Mouse (Mus musculus): ENCODE data around the gene Ptpn9.
"Not testable (repeated sequence)": the region's sequence is repeated elsewhere in the genome, so short reads cannot be mapped to it uniquely, and the experiment has no call there.

Gene Ptpn9

GRCm38 (mm10) chr9:56994286-56995197 lies at the start of gene Ptpn9:
Gene Ptpn9 (plus strand): TSS chr9:56994923.
- DNase-seq = peak; percentile 78

- not testable (repeated sequence) for DNase-seq
These were observed 47.2 kb upstream of the Ptpn9 start for GRCm38 (mm10) chr9:56947481-56947880.

GRCm38 (mm10) chr9:56948699-56949098 lies 46.0 kb upstream of the Ptpn9 start:
- not testable (repeated sequence) for DNase-seq

GRCm38 (mm10) chr9:56949767-56950166 lies 45.0 kb upstream of the Ptpn9 start:
- DNase-seq = no peak

- DNase-seq = peak; percentile 97
These were observed 44.0 kb upstream of the Ptpn9 start, which contains the start of gene Snupn for GRCm38 (mm10) chr9:56950414-56951400. Gene Snupn (plus strand): TSS chr9:56950878.

DNA sequence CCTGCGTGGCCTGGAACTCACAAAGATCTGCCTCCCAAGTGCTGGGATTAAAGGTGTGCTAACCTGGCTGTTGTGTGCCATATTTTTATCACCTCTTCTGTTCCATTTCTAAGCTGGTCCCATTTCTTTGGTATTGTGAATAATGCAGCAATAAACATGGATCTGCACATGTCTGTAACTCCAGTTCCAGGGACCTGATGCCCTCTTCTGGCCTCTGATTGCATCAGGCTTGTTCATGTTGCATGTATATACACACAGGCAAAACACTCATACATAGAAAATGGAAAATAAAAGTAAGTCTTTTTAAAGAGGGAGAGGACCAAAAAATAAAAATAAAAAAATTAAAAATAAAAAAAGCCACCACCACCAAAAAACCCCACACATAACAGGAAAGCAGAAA lies 41.2 kb upstream of the Ptpn9 start:
- DNase-seq = no peak

DNA sequence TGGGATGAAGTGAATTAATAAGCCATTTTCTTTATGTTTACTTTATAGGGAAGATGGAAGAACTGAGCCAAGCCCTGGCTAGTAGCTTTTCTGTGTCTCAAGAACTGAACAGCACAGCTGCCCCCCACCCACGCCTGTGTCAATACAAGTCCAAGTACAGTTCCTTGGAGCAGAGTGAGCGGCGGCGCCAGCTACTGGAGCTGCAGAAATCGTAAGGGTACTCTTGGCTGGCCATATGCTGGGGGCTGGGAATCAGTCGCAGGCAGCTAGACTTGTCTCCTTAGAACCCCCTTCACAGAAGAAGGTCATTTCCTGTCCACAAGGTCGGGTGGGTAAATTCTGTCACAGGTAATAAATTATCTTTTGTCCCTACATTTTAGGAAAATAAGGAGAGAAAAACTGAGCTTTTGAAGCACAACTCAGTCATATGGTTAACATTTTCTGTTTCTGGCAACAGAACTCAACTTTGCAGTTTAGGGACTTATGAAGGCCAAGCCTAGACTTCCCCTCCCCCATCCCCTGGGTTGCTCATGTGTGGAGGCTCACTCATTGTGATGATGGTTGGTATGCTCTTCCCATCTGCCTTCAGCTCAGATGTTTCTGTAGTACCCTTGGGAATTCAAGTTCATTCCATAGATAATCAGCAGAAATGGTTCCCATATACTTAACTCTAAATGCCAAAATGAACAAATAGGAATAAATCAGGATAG lies 37.6 kb upstream of the Ptpn9 start:
- no peak for DNase-seq

DNA sequence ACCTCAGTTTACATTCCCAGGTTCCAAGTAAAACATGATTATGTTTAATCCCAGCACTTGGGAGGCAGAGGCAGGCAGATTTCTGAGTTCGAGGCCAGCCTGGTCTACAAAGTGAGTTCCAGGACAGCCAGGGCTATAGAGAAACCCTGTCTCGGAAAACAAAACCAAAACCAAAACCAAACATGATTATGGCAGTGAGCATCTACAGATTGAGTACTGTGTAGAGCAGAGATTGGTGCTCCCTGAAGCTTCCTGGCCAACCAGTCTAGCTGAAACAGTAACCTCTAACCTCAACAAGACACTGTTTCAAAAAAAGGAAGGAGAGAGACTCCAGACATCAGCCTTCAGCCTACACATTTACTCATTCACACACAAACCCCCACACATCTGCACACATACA lies 36.0 kb upstream of the Ptpn9 start:
- no peak for DNase-seq

DNA sequence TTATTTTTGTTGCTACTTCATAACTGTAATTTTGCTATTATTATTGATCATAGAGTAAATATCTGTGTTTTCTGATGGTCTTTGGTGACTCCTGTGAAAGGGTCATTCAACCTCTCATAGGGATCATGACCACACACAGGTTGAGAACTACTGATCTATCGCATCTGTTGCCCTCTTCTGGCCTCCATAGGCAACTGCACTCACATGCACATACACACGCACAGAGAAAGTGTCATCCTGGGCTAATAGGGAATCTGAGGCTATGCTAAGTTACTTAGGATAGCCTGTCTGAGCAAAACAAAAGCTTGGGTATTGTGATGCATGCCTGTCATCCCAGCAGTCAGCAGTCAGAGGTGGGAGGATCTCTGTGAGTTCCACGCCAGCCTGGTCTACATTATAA lies 33.1 kb upstream of the Ptpn9 start:
- DNase-seq = no peak

DNA sequence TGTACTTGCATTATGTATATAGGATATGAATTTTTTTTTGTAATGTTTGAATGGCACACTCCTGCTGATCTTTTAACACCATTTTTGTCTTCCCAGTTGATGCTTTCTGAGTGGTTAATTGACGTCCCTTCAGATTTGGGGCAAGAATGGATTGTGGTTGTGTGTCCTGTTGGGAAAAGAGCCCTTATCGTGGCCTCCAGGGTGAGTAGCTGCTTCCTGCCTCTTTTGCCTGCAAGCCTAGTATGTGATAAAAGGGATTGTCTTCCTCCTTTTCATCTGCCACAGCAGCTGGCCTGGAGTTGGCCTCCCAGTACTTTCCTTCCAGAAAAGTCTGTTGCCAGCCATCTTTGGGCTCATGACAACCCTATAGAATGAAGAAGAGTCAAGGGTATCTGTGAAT lies 24.6 kb upstream of the Ptpn9 start:
- DNase-seq = no peak

DNA sequence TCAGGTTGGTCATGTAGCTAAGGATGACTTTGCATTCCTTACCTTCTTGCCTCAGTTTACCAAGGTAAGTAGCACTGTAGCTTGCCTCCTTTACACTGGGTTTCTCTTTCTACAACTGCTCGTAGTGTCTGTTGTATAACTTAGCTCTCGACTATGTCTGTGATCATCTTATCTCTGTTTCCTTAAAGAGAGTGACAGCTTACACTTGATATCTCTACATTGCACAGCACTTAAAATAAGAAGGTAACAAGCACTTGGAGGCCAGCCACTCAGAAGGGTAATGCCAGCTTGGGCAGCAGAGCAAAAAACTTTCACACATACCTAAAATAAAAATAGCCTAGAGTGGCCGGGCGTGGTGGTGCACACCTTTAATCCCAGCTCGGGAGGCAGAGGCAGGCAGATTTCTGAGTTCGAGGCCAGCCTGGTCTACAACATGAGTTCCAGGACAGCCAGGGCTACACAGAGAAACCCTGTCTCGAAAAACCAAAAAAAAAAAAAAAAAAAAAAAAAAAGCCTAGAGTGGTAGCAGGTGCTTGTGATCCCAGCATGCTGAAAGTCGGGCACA lies 20.7 kb upstream of the Ptpn9 start:
- DNase-seq = no peak

DNA sequence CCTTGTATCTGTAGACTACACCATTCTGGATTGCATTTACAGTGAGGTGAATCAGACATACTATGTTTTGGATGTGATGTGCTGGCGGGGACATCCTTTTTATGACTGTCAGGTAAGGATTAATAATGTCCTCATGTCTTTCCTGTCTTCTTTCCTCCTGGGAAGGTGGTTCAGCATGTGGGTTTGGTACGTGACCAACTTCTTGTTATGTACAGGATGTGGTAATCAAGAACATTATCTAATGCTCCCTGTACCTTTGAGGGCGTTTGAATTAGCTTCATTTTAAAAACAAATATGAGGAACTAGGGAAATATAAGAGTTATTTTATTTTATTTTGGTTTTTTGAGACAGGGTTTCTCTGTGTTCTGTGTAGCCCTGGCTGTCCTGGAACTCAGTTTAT lies 19.5 kb upstream of the Ptpn9 start:
- no peak for DNase-seq

GRCm38 (mm10) chr9:56980186-56980585 lies 14.5 kb upstream of the Ptpn9 start:
- DNase-seq = no peak

DNA sequence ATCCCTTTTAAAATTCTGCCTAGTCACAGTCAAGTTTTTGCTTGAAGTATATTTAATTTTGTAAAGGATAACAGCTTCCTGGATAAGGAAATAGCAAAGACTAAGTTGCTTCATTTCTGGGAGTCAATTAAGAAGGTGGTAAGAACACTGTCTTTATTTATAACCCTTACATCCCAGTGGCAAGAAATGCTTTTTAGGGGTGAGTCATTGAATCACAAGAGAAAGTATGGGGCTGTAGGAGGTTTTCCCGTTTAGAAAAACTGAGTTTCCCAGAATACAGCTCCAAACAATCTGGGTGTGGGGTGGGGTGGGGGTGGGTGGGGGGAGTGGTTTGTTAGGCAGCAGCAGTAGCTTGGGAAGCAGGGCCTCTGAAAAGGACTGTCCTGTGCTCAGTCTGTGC lies 13.2 kb upstream of the Ptpn9 start:
- no peak for DNase-seq

GRCm38 (mm10) chr9:56995198-56996027 lies 690 bp downstream of the Ptpn9 start:
- peak; percentile 55 for DNase-seq

- no peak for DNase-seq
These were observed 1.3 kb downstream of the Ptpn9 start for GRCm38 (mm10) chr9:56996028-56996346.

DNA sequence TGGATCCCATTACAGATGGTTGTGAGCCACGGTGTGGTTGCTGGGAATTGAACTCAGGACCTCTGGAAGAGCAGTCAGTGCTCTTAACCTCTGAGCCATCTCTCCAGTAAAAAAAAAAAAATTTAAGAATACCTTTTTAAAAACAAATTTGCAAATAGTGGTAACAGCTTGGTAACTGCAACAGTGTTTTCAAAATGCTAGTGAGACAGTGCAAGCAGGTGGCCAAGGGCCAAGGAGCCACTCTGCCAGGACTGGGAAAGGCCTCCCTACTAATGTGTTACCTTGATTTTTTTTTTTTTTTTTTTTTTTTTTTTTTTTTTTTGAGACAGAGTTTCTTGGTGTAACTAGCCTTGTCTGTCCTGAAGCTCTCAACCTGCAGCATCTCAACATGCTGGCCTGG lies 2.5 kb downstream of the Ptpn9 start:
- DNase-seq = peak; percentile 15

DNA sequence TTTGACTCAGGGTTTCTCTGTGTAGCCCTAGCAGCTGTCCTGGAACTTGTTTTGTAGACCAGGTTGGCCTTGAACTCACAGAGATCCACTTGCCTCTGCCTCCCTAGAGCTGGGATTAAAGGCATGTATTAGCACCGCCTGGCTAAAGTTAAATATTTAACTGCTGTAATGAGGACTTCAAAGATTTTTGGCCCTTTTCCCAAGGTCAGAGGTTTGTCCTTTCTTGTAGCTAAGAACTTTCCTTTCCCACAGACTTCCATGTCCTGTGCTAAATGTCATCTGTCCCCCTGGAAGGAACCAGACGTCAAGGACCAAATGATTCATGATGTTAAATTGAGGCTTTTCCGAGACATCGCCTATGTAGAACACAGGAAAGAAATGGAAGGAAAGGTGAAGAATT lies 8.3 kb downstream of the Ptpn9 start:
- DNase-seq = peak; percentile 28

DNA sequence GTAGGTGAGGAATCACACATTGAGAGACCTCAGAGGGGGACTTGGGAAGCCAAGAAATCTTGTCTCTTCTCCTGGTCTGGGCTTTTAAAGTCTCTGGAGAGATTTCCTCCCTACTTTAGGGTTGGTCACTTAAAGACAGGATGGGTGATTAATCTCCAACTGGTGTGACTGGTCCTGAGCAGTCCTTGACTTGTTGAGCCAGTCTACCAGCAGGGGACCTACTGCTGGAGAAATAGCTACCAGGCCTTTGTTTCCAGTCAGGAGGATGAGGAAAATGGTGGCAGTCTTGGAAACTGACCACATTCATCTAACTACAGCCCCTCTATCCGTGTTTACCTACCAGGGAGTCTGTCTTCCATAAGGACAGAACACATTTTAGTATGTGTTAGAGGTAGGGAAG lies 17.7 kb downstream of the Ptpn9 start:
- DNase-seq = no peak

- no peak for DNase-seq
These were observed 18.2 kb downstream of the Ptpn9 start for GRCm38 (mm10) chr9:57012895-57013294.

- DNase-seq = no peak
These were observed 19.0 kb downstream of the Ptpn9 start for GRCm38 (mm10) chr9:57013756-57014155.

DNA sequence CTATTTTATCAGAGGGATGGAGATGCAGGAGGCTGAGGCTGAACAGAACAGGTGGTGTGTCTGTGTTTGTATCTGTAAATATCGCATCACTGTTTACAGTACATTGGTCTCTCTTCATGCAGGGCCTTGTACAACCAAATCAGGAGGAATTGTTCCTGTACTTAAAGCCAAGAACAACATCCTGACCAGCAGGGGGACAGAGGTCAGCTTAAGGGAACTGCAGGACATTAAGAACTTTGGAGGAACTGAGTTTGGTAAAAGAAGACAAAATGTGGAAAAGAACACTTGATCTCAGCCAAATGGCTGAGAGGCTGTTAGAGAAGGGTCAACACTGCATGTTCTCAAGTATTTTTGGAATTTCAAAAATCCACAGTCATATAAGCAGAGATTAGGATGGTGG lies 20.0 kb downstream of the Ptpn9 start:
- DNase-seq = peak; percentile 59

Data from kidney, adult 11 months (tissue).